Mouse (Mus musculus) 416B (cell line): ENCODE data around the gene Ehbp1.

ENCODE experiments used
- DNase-seq: peaks from one replicate; pipeline ENCODE4 v3.0.0; 2011; ENCODE audit warnings: low read depth

Gene Ehbp1

DNA sequence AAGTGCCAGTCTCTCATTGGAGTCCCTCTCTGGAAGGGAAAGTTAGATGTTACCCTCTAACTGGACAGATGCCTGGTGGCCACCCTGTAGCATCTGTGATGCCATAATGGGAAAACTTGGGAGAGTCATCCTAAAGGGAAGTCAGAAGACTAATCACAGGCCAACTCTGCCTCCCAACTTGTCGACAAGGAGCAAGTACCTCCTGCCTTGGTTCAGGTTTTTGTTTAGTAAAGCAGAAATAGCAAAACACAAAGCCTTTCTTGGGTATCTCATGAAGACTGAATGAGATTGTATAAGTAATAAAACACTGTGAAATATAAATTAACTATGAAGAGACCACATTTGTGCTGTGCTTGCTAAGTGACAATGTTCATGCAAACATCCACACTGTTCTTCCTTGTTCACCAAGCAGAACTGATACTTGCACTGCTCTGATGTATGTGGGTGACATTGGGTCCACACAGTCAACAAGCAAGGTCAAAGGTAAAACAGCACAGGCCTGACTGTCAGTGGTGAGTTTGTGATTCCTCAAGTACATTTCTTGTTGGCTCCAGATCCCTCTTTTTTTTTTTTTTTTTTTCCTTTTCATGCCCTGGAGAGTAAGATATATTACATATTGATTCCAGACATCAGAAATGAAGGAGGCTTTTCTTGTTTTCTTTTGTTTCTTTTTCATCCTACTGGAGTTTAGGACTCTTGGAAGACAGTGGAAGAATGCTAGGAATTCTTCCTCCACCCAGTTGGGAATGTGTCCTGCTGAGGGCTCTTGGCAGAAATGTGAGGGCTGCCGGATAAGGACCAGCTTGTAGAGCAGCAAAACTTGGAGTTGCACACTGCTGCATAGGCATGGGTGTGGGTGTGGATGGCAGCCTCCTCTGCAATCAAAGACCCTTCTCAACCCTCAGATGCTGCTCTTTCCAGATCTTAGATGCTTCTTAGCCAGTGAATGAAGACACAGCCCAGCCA is at the start of gene Ehbp1:
Ehbp1 (minus strand) TSS at position 51 of the 966 bp plus-strand sequence.
- DNase-seq: no peak

DNA sequence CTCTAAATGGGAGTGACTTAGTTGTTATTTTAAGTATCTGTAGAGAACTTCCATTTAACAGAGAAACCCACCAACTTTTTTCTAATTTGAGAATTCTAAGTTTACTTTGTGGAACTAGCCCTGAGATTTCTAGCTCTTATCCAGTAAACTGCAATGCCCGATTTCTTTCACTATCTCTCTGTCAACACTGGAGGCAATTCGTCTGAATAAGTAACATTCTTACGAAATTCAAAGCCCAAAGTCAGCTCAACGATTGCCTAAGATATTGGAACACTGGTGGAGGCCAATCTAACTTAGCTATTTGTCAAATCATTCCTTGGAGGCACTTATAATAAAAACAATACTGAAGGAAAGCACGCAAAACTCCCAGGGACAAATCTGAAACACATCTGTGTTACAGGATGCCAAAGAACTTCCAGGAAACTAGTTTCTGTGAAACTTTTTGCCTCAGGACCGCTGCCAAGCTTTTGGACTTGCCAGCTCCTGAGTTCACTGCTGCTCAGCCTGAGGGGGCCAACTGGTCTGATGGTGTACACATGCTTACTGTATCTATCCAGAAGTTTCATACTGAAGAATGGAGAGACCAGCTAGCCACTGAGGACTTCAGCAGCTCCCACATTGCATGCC is 45.5 kb upstream of the Ehbp1 start:
- DNase-seq: no peak

DNA sequence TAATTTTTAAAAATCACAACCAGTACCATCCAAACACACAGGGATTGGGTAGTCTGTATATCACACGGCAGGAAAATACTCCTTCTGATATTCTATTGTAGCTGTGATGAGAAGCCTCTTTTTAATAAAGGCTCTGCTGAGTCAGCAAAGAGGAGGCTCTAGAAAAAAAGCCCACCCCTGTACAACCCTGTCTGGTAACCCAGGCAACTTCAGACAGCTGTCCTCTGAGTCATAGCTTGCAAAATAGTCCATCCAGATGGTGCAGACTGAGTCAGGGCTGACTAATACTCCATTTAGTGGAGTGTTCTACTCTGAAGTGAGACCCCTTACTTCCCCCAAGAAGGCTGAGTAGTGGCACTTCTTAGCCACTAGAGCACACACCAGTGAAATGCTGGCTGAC is 41.4 kb upstream of the Ehbp1 start:
- DNase-seq: peak; percentile 9

DNA sequence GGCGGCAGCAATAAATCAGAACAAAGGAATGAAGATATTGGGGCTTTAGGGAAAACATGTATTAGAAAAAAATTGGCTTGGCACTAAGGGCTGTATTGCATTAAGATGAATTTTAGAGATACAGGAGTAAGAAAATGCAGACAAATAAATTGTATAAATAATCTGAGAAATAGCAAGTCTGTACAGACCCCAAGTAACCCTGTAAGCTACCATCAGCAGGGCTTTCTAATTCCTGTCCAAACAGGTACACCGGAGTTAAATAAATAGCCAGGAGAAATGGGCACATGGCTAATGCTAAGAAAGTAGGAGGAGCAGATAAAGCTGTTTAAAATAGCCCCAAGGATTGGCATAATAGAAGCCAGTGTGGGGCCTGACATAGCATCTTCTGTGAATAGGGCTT is 32.7 kb upstream of the Ehbp1 start:
- DNase-seq: no peak

DNA sequence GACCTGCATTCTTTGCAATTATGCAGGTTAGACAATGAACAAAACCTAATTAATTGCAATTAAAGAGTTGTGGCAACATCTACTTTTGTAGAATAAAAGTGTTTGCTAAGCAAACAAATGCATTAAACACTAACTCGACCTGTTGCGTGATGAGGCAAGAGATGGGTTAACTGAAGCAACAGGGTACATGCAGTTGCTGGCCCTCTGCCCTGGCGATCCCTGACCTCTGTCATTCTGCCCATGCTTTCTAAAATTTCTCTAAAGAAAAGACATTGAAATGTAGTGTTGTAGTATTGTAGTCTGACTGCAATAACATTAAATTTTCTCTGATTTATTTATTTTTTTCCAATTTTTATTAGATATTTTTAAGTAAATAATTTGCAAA is 31.2 kb upstream of the Ehbp1 start:
- DNase-seq: no peak

DNA sequence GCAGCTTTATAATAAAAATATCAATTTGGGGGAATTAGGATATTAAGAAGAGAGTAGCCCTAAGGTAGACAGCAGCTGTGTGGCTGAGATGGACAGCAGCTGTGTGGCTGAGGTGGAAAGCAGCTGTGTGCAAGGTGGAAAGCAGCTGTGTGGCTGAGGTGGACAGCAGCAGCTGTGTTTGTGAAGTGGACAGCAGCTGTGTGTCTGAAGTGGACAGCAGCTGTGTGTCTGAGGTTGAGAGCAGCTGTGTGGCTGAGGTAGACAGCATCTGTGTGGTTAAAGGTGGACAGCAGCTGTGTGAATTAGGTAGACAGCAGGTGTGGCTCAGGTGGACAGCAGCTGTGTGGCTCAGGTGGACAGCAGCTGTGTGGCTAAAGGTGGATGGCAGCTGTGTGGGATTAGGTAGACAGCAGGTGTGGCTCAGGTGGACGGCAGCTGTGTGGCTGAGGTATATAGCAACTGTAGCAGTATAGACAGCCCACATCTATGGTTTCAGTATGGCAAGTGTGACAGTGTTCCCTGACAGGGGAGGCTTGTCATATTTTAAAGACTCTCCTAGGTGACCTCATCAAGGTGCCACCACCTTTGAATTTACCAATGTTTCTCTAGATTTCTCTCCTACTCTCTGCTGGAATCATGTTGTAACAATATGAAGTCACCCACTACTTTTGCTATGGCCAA is 30.7 kb upstream of the Ehbp1 start:
- DNase-seq: no peak

DNA sequence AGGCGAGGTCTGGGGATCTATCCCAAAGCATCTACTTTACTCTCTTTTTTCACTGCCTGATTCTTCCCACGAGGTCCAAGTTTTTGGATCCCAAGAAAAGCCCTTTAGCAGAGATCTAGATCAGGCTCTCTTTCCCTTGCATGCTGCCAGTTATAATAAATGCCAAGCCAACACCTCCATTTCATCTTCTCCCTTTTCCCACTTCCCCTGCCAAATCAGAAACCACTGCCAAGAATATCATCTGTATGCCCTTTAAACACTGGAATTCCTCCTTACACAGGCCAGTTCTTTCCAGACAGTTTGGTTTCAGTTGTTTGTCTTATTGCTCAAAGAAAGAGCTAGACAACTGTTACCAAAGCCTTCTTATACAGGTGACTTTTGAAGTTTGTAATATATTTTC is 27.7 kb upstream of the Ehbp1 start:
- no peak for DNase-seq

DNA sequence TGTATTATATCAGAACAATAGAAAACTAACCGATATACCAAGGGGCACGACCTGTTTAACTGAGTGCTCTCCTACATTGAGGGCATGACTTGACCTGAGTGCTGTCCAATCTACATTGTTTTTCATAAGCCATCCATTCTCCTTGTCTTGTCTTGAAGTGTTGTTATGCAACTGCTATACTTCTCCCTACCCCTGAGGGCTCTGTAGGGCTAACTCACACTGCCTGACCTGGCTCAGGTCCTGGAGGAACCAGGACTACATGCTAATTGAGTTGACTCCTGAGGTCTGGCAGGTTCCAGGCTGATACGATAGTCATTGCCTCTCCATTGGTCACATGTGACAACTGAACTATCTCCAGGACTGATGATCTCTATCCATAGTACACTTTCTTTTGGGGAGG is 26.5 kb upstream of the Ehbp1 start:
- no peak for DNase-seq

DNA sequence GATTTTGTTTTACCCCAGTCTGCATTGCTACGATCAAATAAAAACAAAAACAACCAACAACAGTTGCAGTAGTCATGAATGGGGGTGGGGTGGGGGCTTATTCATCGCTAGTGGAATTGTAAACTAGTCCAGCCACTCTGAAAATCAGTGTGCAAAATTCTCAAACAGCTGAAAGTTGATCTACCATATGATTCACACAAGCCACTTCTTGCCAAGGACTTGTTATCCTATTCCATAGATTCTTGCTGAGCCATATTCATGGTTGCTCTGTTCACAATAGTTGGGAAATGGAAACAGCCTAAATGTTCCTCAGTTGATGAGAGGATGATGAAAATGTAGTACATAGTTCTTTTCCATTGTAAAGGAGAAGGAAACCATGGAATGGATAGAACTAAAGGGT is 24.4 kb upstream of the Ehbp1 start:
- DNase-seq: no peak

DNA sequence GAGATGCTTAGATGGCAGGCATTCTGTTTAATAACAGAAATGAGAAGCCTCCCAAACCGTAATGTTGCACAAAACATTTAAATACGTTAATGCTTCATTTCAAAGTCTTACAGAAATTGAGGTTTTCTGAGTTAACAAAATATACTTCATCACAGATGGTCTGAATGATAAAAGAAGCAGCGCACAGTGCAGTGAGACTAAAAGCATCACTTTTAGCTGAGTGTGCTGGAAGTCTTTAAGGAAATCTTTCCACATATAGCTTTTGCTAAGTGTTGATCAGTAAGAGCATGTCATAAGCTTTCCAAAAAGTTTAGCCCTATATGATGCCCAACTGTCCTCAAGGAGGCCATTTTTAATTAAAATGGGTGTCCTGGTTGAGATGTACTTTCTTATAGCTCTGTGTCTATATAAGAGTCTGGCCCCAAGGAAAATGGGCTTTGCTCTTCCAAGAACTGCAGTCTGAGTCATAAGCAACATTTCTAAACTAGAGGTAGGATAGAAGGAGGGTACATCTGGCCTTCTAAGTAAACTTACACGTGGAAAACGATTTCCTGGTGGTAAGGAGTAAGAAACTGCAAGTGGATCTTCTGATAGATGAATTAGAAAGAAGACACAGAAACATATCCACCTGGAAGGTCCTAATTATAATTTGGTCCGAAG is 12.0 kb upstream of the Ehbp1 start:
- no peak for DNase-seq

DNA sequence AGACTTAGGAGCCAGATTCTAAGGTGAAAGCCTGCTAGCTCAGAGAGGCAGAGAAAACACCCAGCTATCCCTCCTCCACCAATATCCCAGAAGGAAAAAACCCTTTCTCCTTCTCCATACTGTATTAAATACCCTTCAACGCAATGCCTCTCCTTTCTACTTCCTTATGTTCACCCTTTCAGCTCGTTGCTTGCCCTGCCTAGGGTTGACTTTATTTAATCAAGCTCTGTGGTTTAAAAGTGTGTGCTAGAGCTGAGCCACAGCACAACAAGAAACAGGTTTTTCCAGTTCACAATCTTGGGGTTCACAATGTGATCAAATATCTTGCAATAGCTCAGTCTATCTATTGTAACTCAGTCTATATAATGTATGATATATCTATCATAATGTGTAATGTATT is 7.9 kb upstream of the Ehbp1 start:
- no peak for DNase-seq

DNA sequence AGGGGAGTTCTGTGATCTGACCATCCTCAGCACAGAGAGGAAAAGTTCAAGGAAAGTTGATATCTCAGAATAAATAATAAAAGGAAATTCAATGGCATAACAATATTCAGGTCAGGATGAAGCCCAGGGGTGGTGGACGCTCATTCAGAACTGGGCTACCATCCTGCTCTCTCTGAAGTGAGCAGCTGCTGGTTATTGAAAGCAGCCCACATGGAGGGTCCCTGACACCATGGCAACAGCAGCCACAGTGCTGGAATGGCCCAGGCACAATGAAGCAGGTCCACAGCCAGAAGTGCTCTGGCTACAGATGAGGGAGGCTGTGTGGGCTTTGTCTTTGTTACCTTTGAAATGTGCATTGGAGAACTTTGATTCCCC is 6.4 kb upstream of the Ehbp1 start:
- DNase-seq: no peak

DNA sequence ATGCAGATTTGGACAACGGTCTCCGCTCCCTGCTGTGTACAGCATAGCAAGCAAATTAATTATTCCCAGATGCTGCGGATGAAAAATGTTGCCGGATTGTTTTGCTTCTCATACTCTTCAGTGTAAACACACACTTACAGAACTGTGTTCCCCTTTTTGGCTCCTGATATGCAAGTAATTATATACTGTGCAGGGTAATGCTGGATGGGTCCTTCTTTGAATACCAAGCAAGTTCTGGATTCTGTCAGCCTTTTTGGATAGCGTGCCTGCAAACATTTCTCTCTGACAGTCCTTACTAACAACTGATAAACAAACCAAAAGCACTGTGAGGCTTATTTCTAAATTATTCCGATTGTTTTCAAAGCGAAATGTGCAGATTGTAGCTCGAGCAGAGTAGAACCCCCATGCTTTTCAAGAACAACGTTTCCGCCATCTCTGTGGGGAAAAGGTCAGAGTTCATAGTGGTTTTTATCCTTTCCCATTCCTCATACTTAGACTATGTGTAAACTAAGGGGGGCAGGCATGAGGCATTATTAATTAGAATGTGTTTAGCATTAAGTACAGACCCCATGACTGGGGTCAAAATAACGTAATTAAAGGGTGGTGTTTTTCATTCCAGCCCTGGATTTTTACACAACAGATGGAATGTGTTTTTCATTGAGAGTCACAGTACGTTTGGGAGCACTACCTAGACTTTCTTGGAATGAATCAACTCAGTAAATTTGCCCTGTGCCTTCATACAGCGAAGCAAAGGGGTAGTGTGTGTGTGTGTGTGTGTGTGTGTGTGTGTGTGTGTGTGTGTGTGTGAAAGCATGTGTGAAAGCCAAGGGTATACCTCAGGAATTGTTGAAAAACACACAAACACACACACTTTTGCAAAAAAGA is 5.8 kb upstream of the Ehbp1 start:
- DNase-seq: no peak

DNA sequence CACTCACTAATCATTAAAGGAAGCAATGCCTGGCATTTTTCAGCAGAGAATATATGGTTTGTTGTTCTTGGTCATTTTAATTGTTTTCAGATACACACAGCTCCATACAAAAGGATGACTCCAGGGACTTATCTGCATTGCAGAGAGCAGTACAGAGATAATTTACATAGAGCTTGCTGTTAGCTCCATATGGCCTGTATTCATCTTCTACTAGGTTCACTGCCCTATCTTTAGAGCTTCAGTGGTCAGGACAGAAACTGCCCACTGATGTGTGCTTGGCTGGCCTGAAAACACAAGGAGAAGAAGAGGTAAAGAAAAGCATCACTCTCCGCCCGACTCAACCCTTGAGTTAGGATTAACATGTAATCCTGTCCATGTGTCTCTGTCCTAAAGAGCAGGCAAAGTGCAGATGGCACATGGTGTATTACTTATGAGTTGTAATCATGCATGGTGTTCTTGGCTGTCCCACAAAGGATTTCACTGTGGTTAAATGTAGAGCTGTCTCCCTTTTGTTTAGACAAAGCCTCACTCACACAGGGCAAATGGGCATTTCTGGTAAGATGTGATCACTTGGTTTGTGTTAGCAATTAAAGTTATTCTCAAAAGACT is 14.7 kb downstream of the Ehbp1 start:
- no peak for DNase-seq

DNA sequence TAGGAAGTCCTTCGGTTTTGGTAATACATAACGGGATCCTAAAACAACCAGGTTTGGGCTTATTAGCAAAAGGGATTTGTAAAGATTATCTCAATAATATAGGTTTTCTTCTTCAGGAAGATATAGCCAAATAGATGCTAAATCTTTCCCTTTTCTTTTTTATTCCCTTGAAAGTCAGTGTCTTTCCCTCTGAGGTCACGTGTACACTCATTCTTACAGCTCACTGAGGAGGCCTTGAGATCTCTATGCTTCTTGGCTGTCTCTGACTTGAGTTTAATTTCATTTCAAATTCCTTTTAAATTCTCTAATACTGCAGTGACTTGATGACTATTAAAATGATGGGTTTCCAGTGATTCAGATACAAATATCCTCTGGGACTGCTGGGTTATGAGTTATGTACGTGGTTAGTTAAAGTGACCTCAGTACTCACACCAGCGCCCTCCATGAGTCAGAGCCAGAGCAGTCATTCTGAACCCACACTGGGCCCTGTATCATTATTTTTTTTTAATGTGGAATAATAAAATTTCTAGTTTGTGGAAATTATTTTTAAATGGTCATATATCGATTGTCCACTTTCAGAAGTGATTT is 24.2 kb downstream of the Ehbp1 start:
- DNase-seq: no peak

DNA sequence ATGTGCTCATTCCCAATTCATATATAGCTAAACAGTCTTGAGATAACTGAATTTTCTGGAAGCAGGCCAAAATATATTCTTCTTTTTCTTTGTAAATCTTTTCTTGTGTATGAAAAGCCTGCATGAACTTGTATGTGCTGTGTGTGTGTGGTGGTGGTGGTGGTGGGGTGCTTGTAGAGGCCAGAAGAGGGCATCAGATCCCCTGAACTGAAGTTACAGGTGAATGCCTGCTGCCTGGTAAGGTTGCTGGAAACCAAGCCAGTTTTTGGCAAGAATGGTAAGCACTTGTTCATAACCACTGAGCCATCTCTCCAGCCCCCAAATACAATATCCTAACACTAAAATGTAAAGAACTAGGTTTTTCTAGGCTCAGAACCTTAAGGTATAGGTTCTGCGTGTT is 26.3 kb downstream of the Ehbp1 start:
- DNase-seq: peak; percentile 6

DNA sequence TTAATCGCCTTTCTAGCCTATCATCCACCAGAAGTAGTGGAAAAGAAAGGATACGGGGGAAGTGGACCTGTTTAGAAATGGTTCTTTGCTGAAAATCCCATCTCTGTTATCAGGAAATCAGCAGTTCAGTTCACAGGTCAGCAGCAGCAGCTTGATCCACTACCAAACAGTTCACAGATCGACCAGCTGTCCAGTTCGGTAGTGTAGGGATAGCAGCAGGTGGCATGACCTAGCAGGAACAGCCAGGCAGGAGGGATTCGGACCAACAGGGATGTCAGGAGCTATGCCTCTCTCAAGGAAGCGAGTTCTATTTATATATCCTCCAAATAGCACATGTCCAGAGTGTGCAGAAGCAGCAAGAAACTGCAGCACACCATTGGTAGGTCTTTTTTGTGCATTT is 40.9 kb downstream of the Ehbp1 start:
- DNase-seq: no peak

DNA sequence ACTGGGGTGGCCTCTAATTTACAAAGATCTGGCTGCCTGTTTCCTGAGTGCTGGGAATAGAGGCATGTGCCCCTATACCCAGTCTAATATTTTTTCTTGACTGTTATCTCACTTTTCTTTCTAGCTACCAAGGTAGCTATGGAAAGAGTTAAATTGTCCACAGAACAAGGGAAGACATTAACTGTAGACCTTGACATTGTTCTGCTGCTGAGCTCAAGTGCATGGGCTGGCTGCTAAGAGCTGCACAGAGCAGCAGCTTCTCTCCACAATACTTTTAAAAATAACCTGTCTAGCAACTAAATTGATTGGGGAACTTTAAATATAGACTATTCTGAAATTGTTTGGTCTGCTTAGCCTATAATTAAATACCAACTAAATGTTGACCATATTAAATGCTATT is 52.9 kb downstream of the Ehbp1 start:
- DNase-seq: no peak

DNA sequence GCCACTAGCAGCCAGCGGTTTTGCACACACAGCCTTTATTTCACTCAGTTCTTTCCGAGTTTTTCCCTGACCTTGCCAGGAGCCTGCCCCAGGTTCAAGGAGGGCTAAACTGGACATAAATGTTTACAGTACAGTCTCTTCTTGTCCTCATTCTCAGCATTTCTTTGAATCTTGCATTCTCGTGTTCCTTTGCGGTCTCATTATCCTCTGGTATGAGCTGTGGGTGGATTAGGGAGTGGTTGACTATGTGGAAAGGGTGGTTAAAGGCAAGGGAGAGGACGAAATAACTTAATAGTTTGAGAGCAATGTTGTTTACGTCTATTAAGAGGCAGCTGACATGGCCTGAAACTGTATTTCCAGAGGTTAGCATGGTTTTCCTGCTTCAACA is 54.6 kb downstream of the Ehbp1 start:
- no peak for DNase-seq

DNA sequence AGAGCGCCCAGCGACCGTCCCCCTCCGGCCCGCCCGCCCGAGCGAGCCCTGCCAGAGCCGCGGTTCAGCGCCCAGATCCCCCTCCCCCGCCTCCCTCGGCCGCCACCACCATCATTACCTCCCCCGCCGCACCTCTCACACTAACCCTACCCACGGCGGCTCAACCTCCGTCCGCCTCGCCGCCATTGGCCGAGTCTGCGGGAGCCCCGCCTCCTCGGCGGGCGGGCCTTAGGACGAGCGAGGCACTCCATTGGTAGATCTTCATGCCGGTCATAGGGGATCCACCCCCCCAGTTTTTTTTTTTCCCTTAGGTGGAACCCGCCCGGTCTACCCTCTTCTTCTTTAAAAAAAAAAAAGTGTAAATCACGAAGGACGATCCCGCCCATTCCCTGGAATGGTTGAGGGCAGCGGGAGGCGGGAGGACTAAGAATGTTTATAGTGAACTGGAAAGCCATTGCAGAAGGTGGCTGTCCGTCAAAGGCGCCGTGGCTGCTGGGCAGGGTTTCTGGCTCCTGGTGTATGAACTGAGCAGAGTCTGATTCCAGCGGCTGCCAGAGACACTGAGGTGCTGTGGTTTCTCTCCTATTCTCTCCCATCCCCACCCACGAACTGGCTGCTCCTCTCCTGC is 55.1 kb downstream of the Ehbp1 start:
- no peak for DNase-seq
